Comparison of ENCODE assay signal across 11 mouse cellular contexts in the genomic region with DNA sequence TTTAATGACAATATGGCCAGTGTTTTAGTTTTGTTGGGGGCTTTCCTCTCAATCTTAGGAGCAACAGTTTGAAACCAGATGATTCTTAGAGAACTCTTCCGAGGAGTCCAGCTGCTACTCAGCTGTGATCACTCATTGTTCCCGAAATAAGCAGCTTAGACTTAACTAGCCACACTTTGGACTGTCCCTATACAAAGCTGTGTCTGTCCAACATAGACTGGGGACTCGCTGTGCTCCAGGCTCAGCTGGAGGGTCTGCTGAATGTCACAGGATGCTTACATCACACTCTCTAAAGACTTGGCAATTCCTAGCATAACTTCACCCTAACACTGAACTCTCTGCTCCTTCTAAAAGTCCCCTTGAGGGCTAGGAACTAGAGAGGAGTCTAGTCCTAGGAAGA. TPM values are rescaled to one million over a fixed set of nuclear protein-coding genes. Genes with fewer than 3 reads are reported as not detected.
DNase-seq lines count a peak whose midpoint lies in the region; ATAC-seq and TF ChIP-seq lines count a peak whose summit lies in the region.
"Had no signal": no experiment of that assay in that cellular context is flagged by ENCODE, and none has a peak within 500 bp of the region (broad histone marks: within the 10 kb centered on the region; RNA-seq: fewer than 3 reads in every experiment).

No protein-coding gene starts in this region.

- no peak for TF ChIP-seq EP300 in heart, postnatal 0 days (IDR thresholded peaks at IDR 0.05; ENCODE audit: low read depth)

- ATAC-seq in kidney, postnatal 0 days (replicated peaks; ENCODE audit: low FRiP score, low read depth): peak; percentile 66; the same call in 1 of the 2 replicates
- ATAC-seq in embryonic facial prominence, embryonic 14.5 days (ENCODE audit: low read depth): peak; percentile 79; the same call in 1 of the 2 replicates
- ATAC-seq in heart, postnatal 0 days (ENCODE audit: insufficient read depth, low read depth): peak; percentile 86
- ATAC-seq in midbrain, embryonic 14.5 days (ENCODE audit: low FRiP score, low TSS enrichment): 0 out of 2 replicates have a peak, but pooled peaks have one; percentile 8
- no peak for ATAC-seq in monocyte, adult 5-6 weeks (replicated peaks; ENCODE audit: insufficient number of reproducible peaks, low FRiP score, low TSS enrichment, poor library complexity, severe bottlenecking)

- no peaks in the 10 kb centered on the region for H3K27me3 ChIP-seq in kidney, postnatal 0 days (ENCODE audit: insufficient read depth, low read length)
- H3K27me3 ChIP-seq in embryonic facial prominence, embryonic 14.5 days (replicated peaks; ENCODE audit: control insufficient read depth, insufficient read depth, low read length): no peaks in the 10 kb centered on the region
- no peaks in the 10 kb centered on the region for H3K27me3 ChIP-seq in heart, postnatal 0 days (ENCODE audit: control insufficient read depth, insufficient read depth, low read length)
- H3K27me3 ChIP-seq in midbrain, embryonic 14.5 days (ENCODE audit: control insufficient read depth, insufficient read depth, low read length): no peaks in the 10 kb centered on the region
- H3K27me3 ChIP-seq: embryonic facial prominence, embryonic 13.5 days had no signal

- no peak overlapping the region for H3K9ac ChIP-seq in kidney, postnatal 0 days (ENCODE audit: low read depth, low read length)
- H3K9ac ChIP-seq in embryonic facial prominence, embryonic 14.5 days (ENCODE audit: low read depth, low read length): no peak overlapping the region
- H3K9ac ChIP-seq in heart, postnatal 0 days (replicated peaks; ENCODE audit: low read depth, low read length): no peak overlapping the region
- H3K9ac ChIP-seq in midbrain, embryonic 14.5 days (replicated peaks; ENCODE audit: low read length): no peak overlapping the region
- H3K9ac ChIP-seq: embryonic facial prominence, embryonic 13.5 days had no signal

- 54% methylated on average over 3 of the region's 3 CpGs for WGBS in kidney, postnatal 0 days
- WGBS in embryonic facial prominence, embryonic 14.5 days: 22% methylated on average over 3 of the region's 3 CpGs
- 11% methylated on average over 3 of the region's 3 CpGs for WGBS in heart, postnatal 0 days
- WGBS in midbrain, embryonic 14.5 days: 4% methylated on average over 3 of the region's 3 CpGs

- no peaks in the 10 kb centered on the region for H3K9me3 ChIP-seq in kidney, postnatal 0 days (replicated peaks; ENCODE audit: low read length)
- H3K9me3 ChIP-seq in embryonic facial prominence, embryonic 14.5 days (ENCODE audit: control insufficient read depth, low read length): no peaks in the 10 kb centered on the region
- no peaks in the 10 kb centered on the region for H3K9me3 ChIP-seq in heart, postnatal 0 days (replicated peaks; ENCODE audit: control insufficient read depth, low read length)
- H3K9me3 ChIP-seq in midbrain, embryonic 14.5 days (ENCODE audit: control insufficient read depth, low read length): no peaks in the 10 kb centered on the region
- H3K9me3 ChIP-seq: embryonic facial prominence, embryonic 13.5 days; megakaryocyte, embryonic 14.5 days had no signal

- H3K4me2 ChIP-seq in kidney, postnatal 0 days (ENCODE audit: low read length): no peak overlapping the region
- no peak overlapping the region for H3K4me2 ChIP-seq in embryonic facial prominence, embryonic 14.5 days (ENCODE audit: low read depth, low read length)
- H3K4me2 ChIP-seq in heart, postnatal 0 days (ENCODE audit: low read depth, low read length): no peak overlapping the region
- H3K4me2 ChIP-seq in midbrain, embryonic 14.5 days (ENCODE audit: low read length): no peak overlapping the region
- H3K4me2 ChIP-seq: embryonic facial prominence, embryonic 13.5 days had no signal

- no peak for TF ChIP-seq CTCF in kidney, postnatal 0 days (IDR thresholded peaks at IDR 0.05; ENCODE audit: low read depth)
- no peak for TF ChIP-seq CTCF in heart, postnatal 0 days (IDR thresholded peaks at IDR 0.05; ENCODE audit: low read depth)

- no peak overlapping the region for H3K27ac ChIP-seq in kidney, postnatal 0 days
- no peak overlapping the region for H3K27ac ChIP-seq in embryonic facial prominence, embryonic 14.5 days (replicated peaks; ENCODE audit: low read depth, low read length)
- H3K27ac ChIP-seq in heart, postnatal 0 days (ENCODE audit: low read depth): no peak overlapping the region
- no peak overlapping the region for H3K27ac ChIP-seq in midbrain, embryonic 14.5 days (replicated peaks; ENCODE audit: low read depth, low read length)
- H3K27ac ChIP-seq: embryonic facial prominence, embryonic 13.5 days had no signal

- no peaks in the 10 kb centered on the region for H3K36me3 ChIP-seq in kidney, postnatal 0 days (ENCODE audit: insufficient read depth, low read length)
- H3K36me3 ChIP-seq in embryonic facial prominence, embryonic 14.5 days (ENCODE audit: control insufficient read depth, insufficient read depth, low read length): no peaks in the 10 kb centered on the region
- H3K36me3 ChIP-seq in heart, postnatal 0 days (replicated peaks; ENCODE audit: control insufficient read depth, insufficient read depth, low read length): no peaks in the 10 kb centered on the region
- no peaks in the 10 kb centered on the region for H3K36me3 ChIP-seq in midbrain, embryonic 14.5 days (ENCODE audit: control insufficient read depth, insufficient read depth, low read length)
- H3K36me3 ChIP-seq: embryonic facial prominence, embryonic 13.5 days had no signal

- H3K4me1 ChIP-seq in kidney, postnatal 0 days (replicated peaks; ENCODE audit: insufficient read depth, low read length): no peaks in the 10 kb centered on the region
- H3K4me1 ChIP-seq in embryonic facial prominence, embryonic 14.5 days (ENCODE audit: control insufficient read depth, insufficient read depth, low read length): peaks cover 6% of the 10 kb centered on the region; the same call in 1 of the 2 replicates
- 0 out of 2 replicates have a peak, but pooled peaks cover 5% of the 10 kb centered on the region for H3K4me1 ChIP-seq in heart, postnatal 0 days (ENCODE audit: control insufficient read depth, insufficient read depth)
- no peaks in the 10 kb centered on the region for H3K4me1 ChIP-seq in midbrain, embryonic 14.5 days (ENCODE audit: control insufficient read depth, insufficient read depth, low read length)
- H3K4me1 ChIP-seq: megakaryocyte, embryonic 14.5 days had no signal

- DNase-seq in kidney, postnatal 0 days (ENCODE audit: low spot score): peak; percentile 78
- no peak for DNase-seq in kidney, adult 18-20 months
- peak; percentile 69 for DNase-seq in embryonic facial prominence, embryonic 14.5 days (ENCODE audit: low spot score)
- DNase-seq in heart, postnatal 0 days (ENCODE audit: low spot score): peak; percentile 36
- peak; percentile 19 for DNase-seq in midbrain, embryonic 14.5 days
- DNase-seq in urinary bladder, postnatal 14 days (ENCODE audit: low spot score): no peak
- DNase-seq in spleen, adult 12 weeks (ENCODE audit: low spot score): no peak
- DNase-seq: right cerebral cortex, postnatal 14 days had no signal

- H3K4me3 ChIP-seq in kidney, postnatal 0 days (replicated peaks; ENCODE audit: low read depth, low read length): no peak overlapping the region
- H3K4me3 ChIP-seq in embryonic facial prominence, embryonic 14.5 days (ENCODE audit: low read depth, low read length): no peak overlapping the region
- H3K4me3 ChIP-seq in heart, postnatal 0 days (ENCODE audit: low read depth, low read length): no peak overlapping the region
- H3K4me3 ChIP-seq in midbrain, embryonic 14.5 days (replicated peaks; ENCODE audit: low read depth, low read length): no peak overlapping the region
- H3K4me3 ChIP-seq: embryonic facial prominence, embryonic 13.5 days; megakaryocyte, embryonic 14.5 days had no signal

RNA-seq across cellular contexts. Expression of a gene that starts 40.4 kb away (rescaled TPM):
- polyA plus RNA-seq in kidney, postnatal 0 days (2015; fragmentation: Nextera tagmentation; extraction: Ambion mirVana): 22.3 and 23.0 TPM in 2 replicates
- polyA plus RNA-seq in embryonic facial prominence, embryonic 14.5 days (2014; fragmentation: Nextera tagmentation; extraction: Ambion mirVana): 30.7 and 34.5 TPM in 2 replicates
- 6.3 and 19.2 TPM in 2 replicates for total RNA-seq in heart, postnatal 0 days (2014; rRNA removed; ENCODE audit: low replicate concordance)
- polyA plus RNA-seq in heart, postnatal 0 days (2015; fragmentation: Nextera tagmentation; extraction: Ambion mirVana): 6.0 and 6.5 TPM in 2 replicates
- 6.2 and 9.8 TPM in 2 replicates for polyA plus RNA-seq in midbrain, embryonic 14.5 days (2014; fragmentation: Nextera tagmentation; extraction: Ambion mirVana)
- total RNA-seq in monocyte, adult 5-6 weeks (2017): not detected in 3 replicates

Comparison
In these comparisons a context has a peak if more than half of its experiments do, and no peak if none do; other contexts are left out.
1. DNase-seq: peak in kidney, postnatal 0 days (single experiment), embryonic facial prominence, embryonic 14.5 days (single experiment), heart, postnatal 0 days (single experiment) and midbrain, embryonic 14.5 days (single experiment); none in kidney, adult 18-20 months (single experiment), urinary bladder, postnatal 14 days (single experiment) and spleen, adult 12 weeks (single experiment).